Mouse (Mus musculus): ENCODE results near the gene Inafm1.

DNA sequence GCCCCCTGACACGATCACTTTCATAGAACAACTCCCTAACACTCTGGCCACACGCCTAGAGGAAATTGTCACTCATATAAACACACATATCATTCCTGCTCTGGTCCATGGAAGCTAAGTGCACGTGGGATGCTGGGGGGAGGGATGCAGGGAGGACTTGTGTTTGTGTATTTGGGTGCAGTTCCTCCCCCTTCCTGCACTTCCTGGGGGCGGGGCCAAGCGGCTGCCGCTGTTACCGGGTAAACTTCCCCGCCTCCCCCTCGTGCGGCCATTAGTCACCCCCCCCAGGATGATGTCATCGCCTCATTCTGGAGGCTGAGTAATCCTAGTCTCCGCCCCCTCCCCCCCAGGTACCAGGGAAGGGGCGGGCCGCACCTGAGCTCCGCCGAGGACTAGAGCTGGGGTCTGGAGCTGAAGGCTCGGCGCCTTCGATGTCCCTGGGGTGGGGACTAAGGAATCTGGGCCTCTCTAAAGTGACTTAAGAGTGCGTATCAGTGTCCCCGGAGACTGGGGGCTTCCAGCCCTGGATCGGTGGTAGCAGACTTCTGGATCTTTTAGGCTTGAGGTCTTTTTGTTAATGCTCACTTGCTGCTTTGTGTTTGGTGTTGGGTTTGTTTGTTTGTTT lies 23.5 kb upstream of the Inafm1 start:
- TF ChIP-seq CTCF (IDR thresholded peaks at IDR 0.05 in 2 of 3, conservative IDR thresholded peaks at IDR 0.05 in 1 of 3; ENCODE audit: control insufficient read depth in 1 of 3, insufficient read depth in 1 of 3, low read depth in 2 of 3, low read length in 3 of 3, poor library complexity in 1 of 3, severe bottlenecking in 1 of 3), result no peak
- no peak for TF ChIP-seq EP300 (IDR thresholded peaks at IDR 0.05; ENCODE audit: low read depth in 1 of 2, low read length in 2 of 2)
- TF ChIP-seq POLR2A (IDR thresholded peaks at IDR 0.05; ENCODE audit: control insufficient read depth in 1 of 2, insufficient read depth in 1 of 2, low read depth in 1 of 2, low read length in 2 of 2, poor library complexity in 1 of 2), result peak in 1 of 2 experiments; percentile 16; a peak in 1 of 4 replicates
- no peak for TF ChIP-seq TCF12 (IDR thresholded peaks at IDR 0.05; ENCODE audit: low read depth, low read length)

Measured in MEL (cell line).